Mouse (Mus musculus) cerebellum, adult 2 months (tissue): Measurements from ENCODE around the gene Ddr1.

Experiments used
- CTCF ChIP-seq: fragments of 200-500 bp; IDR thresholded peaks from 2 replicates; pipeline ENCODE4 v1.5.1; 2011; ENCODE audit warnings: low read depth, mild to moderate bottlenecking, control low read depth, low read length, moderate library complexity, borderline replicate concordance; ENCODE audit not compliant: insufficient read depth
- POLR2A ChIP-seq: fragments of 200-500 bp; IDR thresholded peaks from 2 replicates; pipeline ENCODE4 v1.6.1; 2011; ENCODE audit warnings: low read length, control low read depth, borderline replicate concordance; ENCODE audit not compliant: insufficient read depth

DNA sequence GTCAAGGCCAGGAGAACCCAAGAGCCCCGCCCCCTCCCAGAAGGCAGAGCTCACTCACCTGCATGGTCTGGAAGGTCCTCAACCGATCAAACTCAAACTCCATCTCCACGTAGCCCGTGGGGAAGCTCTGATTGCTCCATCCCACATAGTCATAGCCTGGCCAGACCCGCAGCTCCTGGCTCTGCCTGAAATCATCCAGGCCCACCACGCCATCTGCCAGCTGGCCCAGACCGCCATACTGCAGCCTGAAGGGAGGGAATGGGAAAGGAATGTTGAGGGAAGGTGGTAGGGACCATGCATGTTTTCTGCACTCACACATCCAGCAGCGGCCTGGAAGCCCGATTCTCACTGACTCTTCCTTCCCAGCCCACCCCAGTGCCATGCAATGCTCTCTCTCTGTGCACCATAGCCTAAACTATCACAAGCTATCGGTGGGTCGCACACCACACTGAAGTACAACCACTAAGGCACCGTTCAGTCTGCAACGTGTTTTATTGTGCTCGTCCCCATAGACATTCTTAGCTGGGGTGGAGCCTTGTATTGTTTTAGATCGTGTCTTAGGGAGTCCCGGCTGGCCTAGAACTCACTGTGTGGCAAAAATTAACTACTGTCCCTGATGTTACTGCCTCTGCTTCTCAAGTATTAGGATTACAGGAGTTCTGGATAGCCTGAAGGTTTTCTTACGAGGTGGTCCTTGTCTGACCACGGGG, 14.3 kb downstream of the Ddr1 start:
- TF ChIP-seq CTCF (no peak), POLR2A (no peak)
